Comparison of ENCODE assay signal across 18 mouse cellular contexts in genomic region chr11:71971351-71971750, GRCm38 (mm10).
"Had no signal": no experiment of that assay in that cellular context is flagged by ENCODE, and none has a peak within 500 bp of the region (broad histone marks: within the 10 kb centered on the region; RNA-seq: fewer than 3 reads in every experiment).

No protein-coding gene starts in this region.

- H3K9me3 ChIP-seq: limb, embryonic 12.5 days; limb, embryonic 15.5 days; midbrain, embryonic 13.5 days; neural tube, embryonic 13.5 days had no signal

- H3K27me3 ChIP-seq: limb, embryonic 12.5 days; limb, embryonic 15.5 days; midbrain, embryonic 13.5 days; neural tube, embryonic 13.5 days had no signal

- H3K4me3 ChIP-seq: layer of hippocampus, adult 2 months; limb, embryonic 12.5 days; limb, embryonic 15.5 days; midbrain, embryonic 13.5 days; neural tube, embryonic 13.5 days had no signal

- ATAC-seq: liver, postnatal 0 days; lung, postnatal 0 days; midbrain, embryonic 13.5 days had no signal

- H3K36me3 ChIP-seq: limb, embryonic 12.5 days; limb, embryonic 15.5 days; midbrain, embryonic 13.5 days; neural tube, embryonic 13.5 days had no signal

- H3K27ac ChIP-seq: kidney, postnatal 0 days; layer of hippocampus, adult 2 months; limb, embryonic 12.5 days; limb, embryonic 15.5 days; liver, embryonic 14.5 days; macrophage; midbrain, embryonic 13.5 days; neural tube, embryonic 13.5 days had no signal

- H3K9ac ChIP-seq: limb, embryonic 12.5 days; limb, embryonic 15.5 days; liver, embryonic 14.5 days; liver, postnatal 0 days; lung, embryonic 14.5 days; midbrain, embryonic 13.5 days; neural tube, embryonic 13.5 days had no signal

- H3K4me2 ChIP-seq: limb, embryonic 12.5 days; limb, embryonic 15.5 days; liver, embryonic 11.5 days; lung, embryonic 14.5 days; midbrain, embryonic 13.5 days; neural tube, embryonic 13.5 days had no signal

- DNase-seq: kidney, adult 2 months; kidney, postnatal 25 days; layer of hippocampus, adult 9-11 months; liver, postnatal 0 days; lung, embryonic 14.5 days; retina, postnatal 1 day; thymus, adult 18-20 months; thymus, postnatal 36 days had no signal

- H3K4me1 ChIP-seq: limb, embryonic 12.5 days; limb, embryonic 15.5 days; midbrain, embryonic 13.5 days; neural tube, embryonic 13.5 days had no signal
